Mouse (Mus musculus) left cerebral cortex, postnatal 36 days (tissue): ENCODE data around the gene Ptdss2. TPM values are rescaled to one million over a fixed set of nuclear protein-coding genes. Genes with fewer than 3 reads are reported as not detected.

Experiments used
- DNase-seq, 2 experiments: peaks; one replicate each; pipeline ENCODE4 v3.0.0; 2021 to 2022; ENCODE audit warnings: low spot score in 2 of 2, mixed read lengths in 1 of 2
- intact Hi-C: fragments of 180-260 bp; cut with DNase I; formaldehyde crosslinking; loops from one replicate; pipeline ENCODE4 v1.15.1; 2025
- total RNA-seq, 2 experiments: library from RNA; stranded (reverse); gene quantifications; 2 replicates each; pipeline ENCODE4 v1.2.3; 2021

Gene Ptdss2
- total RNA-seq, 2 experiments from 2014 or later: 45.1 to 52.1 TPM

GRCm38 (mm10) chr7:141196619-141197282 is 74.6 kb downstream of the Ptdss2 start:
- no peak for DNase-seq
- intact Hi-C loops: no loop called here

- intact Hi-C loops: no loop called here
- no peak for DNase-seq
Measured at GRCm38 (mm10) chr7:141198121-141198520, 75.9 kb downstream of the Ptdss2 start.

- intact Hi-C loops: no loop called here
- DNase-seq: no peak
Measured at GRCm38 (mm10) chr7:141204546-141204945, 82.4 kb downstream of the Ptdss2 start.

- no peak for DNase-seq
- intact Hi-C loops: no loop called here
Measured at GRCm38 (mm10) chr7:141205504-141205903, 83.3 kb downstream of the Ptdss2 start.

GRCm38 (mm10) chr7:141206182-141206937 is 84.2 kb downstream of the Ptdss2 start:
- no peak for DNase-seq
- intact Hi-C loops: no loop called here

Other genes with a start within 250 kb of the Ptdss2 start
- gene Psmd13, start 240.4 kb upstream of the Ptdss2 start, total RNA-seq: 100 to 1,000 TPM; 106 to 113 TPM
- gene Sirt3, start 240.1 kb upstream of the Ptdss2 start, total RNA-seq: 10 to 100 TPM; 73.1 to 78.5 TPM
- not detected for gene Cox8b, start 221.9 kb upstream of the Ptdss2 start, total RNA-seq
- under 1 TPM; 0.47 to 0.54 TPM for gene Nlrp6, start 201.5 kb upstream of the Ptdss2 start, total RNA-seq
- 1 to 10 TPM; 3.3 to 5.8 TPM for gene Pgghg, start 181.0 kb upstream of the Ptdss2 start, total RNA-seq
- gene Ifitm5, start 172.1 kb upstream of the Ptdss2 start, total RNA-seq: not detected
- not detected for gene Gm45717, start 166.4 kb upstream of the Ptdss2 start, total RNA-seq
- gene Ifitm2, start 166.4 kb upstream of the Ptdss2 start, total RNA-seq: 10 to 100 TPM; 12.3 to 14.0 TPM
- gene Ifitm1, start 155.2 kb upstream of the Ptdss2 start, total RNA-seq: 1 to 10 TPM; 3.6 to 4.2 TPM
- gene Ifitm3, start 111.6 kb upstream of the Ptdss2 start, total RNA-seq: 10 to 100 TPM in 1 of 2 experiments, 1 to 10 TPM in 1; 9.6 to 14.3 TPM
- not detected for gene Ifitm6, start 104.5 kb upstream of the Ptdss2 start, total RNA-seq
- gene Gm17387, start 93.3 kb upstream of the Ptdss2 start, total RNA-seq: not detected
- gene B4galnt4, start 61.3 kb upstream of the Ptdss2 start, total RNA-seq: 10 to 100 TPM; 84.4 to 86.3 TPM
- gene Pkp3, start 44.2 kb upstream of the Ptdss2 start, total RNA-seq: not detected
- gene Sigirr, start 21.8 kb upstream of the Ptdss2 start, total RNA-seq: 1 to 10 TPM; 1.7 to 2.8 TPM
- not detected for gene Ano9, start 4.6 kb upstream of the Ptdss2 start, total RNA-seq
- 10 to 100 TPM; 33.6 to 36.2 TPM for gene Rnh1, start 50.5 kb downstream of the Ptdss2 start, total RNA-seq
- gene Hras, start 71.6 kb downstream of the Ptdss2 start, total RNA-seq: 100 to 1,000 TPM; 256 to 304 TPM
- 1 to 10 TPM; 3.5 to 4.7 TPM for gene Lrrc56, start 71.8 kb downstream of the Ptdss2 start, total RNA-seq
- gene Lmntd2, start 91.7 kb downstream of the Ptdss2 start, total RNA-seq: not detected
- gene Rassf7, start 93.5 kb downstream of the Ptdss2 start, total RNA-seq: 1 to 10 TPM in 1 of 2 experiments, under 1 TPM in 1; 0.70 to 1.3 TPM
- gene Phrf1, start 106.4 kb downstream of the Ptdss2 start, total RNA-seq: 10 to 100 TPM; 64.4 to 78.0 TPM
- 1 to 10 TPM; 1.7 to 2.0 TPM for gene Irf7, start 144.1 kb downstream of the Ptdss2 start, total RNA-seq
- gene Cdhr5, start 154.4 kb downstream of the Ptdss2 start, total RNA-seq: not detected
- not detected for gene Sct, start 156.8 kb downstream of the Ptdss2 start, total RNA-seq
- gene Drd4, start 169.6 kb downstream of the Ptdss2 start, total RNA-seq: under 1 TPM; 0.17 to 0.39 TPM
- gene Deaf1, start 205.3 kb downstream of the Ptdss2 start, total RNA-seq: 10 to 100 TPM; 67.3 to 72.5 TPM
- 10 to 100 TPM; 30.5 to 34.9 TPM for gene Tmem80, start 205.4 kb downstream of the Ptdss2 start, total RNA-seq
- gene Eps8l2, start 216.5 kb downstream of the Ptdss2 start, total RNA-seq: 1 to 10 TPM; 4.7 to 5.9 TPM